Mouse (Mus musculus) frontal cortex, postnatal 14 days (tissue): Measurements from ENCODE around the gene Zfp811.
"Not testable (repeated sequence)": the region's sequence is repeated elsewhere in the genome, so short reads cannot be mapped to it uniquely, and the experiment has no call there.

Source experiments
- DNase-seq, 2 experiments: peaks; one replicate each; pipeline ENCODE4 v3.0.0; 2022; ENCODE audit warnings: low spot score in 2 of 2

Zfp811 gene

GRCm38 (mm10) chr17:32809544-32810374 lies at the start of gene Zfp811:
Gene Zfp811, minus strand, starts transcription at chr17:32809931.
- DNase-seq: peak; percentile 45 to 49

- not testable (repeated sequence) for DNase-seq
These were observed 47.0 kb upstream of the Zfp811 start for GRCm38 (mm10) chr17:32856713-32857112.

- DNase-seq: no peak
These were observed 41.9 kb upstream of the Zfp811 start for GRCm38 (mm10) chr17:32851581-32851980.

GRCm38 (mm10) chr17:32841388-32841787 lies 31.7 kb upstream of the Zfp811 start:
- DNase-seq: no peak

GRCm38 (mm10) chr17:32839083-32839802 lies 29.5 kb upstream of the Zfp811 start:
- DNase-seq: no peak

- no peak for DNase-seq
These were observed 20.7 kb upstream of the Zfp811 start for GRCm38 (mm10) chr17:32830418-32830782.

- peak; percentile 73 to 76 for DNase-seq
These were observed 20.0 kb upstream of the Zfp811 start, which contains the start of gene Zfp799 for GRCm38 (mm10) chr17:32829540-32830417. Gene Zfp799, minus strand, starts transcription at chr17:32830261.

- no peak for DNase-seq
These were observed 6.5 kb upstream of the Zfp811 start for GRCm38 (mm10) chr17:32816074-32816784.

GRCm38 (mm10) chr17:32814136-32814535 lies 4.4 kb upstream of the Zfp811 start:
- DNase-seq: no peak

- no peak for DNase-seq
These were observed 917 bp upstream of the Zfp811 start for GRCm38 (mm10) chr17:32810648-32811047.

- no peak for DNase-seq
These were observed 810 bp downstream of the Zfp811 start for GRCm38 (mm10) chr17:32808921-32809320.

GRCm38 (mm10) chr17:32789244-32789643 lies 20.5 kb downstream of the Zfp811 start:
- no peak for DNase-seq

GRCm38 (mm10) chr17:32788576-32788975 lies 21.2 kb downstream of the Zfp811 start:
- DNase-seq: no peak

GRCm38 (mm10) chr17:32788094-32788559 lies 21.6 kb downstream of the Zfp811 start, which contains the start of gene Zfp871:
Gene Zfp871, minus strand, starts transcription at chr17:32788287.
- peak; percentile 86 for DNase-seq

GRCm38 (mm10) chr17:32787436-32788093 lies 22.2 kb downstream of the Zfp811 start:
- DNase-seq: peak in 1 of 2 experiments; percentile 15

GRCm38 (mm10) chr17:32786944-32787343 lies 22.8 kb downstream of the Zfp811 start:
- no peak for DNase-seq

GRCm38 (mm10) chr17:32785656-32786055 lies 24.1 kb downstream of the Zfp811 start:
- no peak for DNase-seq

- DNase-seq: no peak
These were observed 32.2 kb downstream of the Zfp811 start for GRCm38 (mm10) chr17:32777564-32777963.

- no peak for DNase-seq
These were observed 38.5 kb downstream of the Zfp811 start for GRCm38 (mm10) chr17:32771213-32771612.

- no peak for DNase-seq
These were observed 43.3 kb downstream of the Zfp811 start for GRCm38 (mm10) chr17:32766422-32766821.
